Mouse (Mus musculus) forebrain, postnatal 0 days (tissue): ENCODE measurements at regions not wholly inside any gene's neighbourhood (a gene's known extent, or its start where the extent isn't known, plus 50 kb on each side); places are given as distances from the start of the nearest gene placed in this dataset.
"Not testable (repeated sequence)": the region's sequence is repeated elsewhere in the genome, so short reads cannot be mapped to it uniquely, and the experiment has no call there.

Experiments
- ATAC-seq: fragments of 200-750 bp; cut with Nextera tagmentation; 2 replicates; pipeline ENCODE4 v1.8.0; 2017; ENCODE audit warnings: mild to moderate bottlenecking, moderate library complexity
- DNase-seq: peaks from one replicate; pipeline ENCODE4 v3.0.0-alpha.2; 2015
- H3K27ac ChIP-seq: fragments of 300-500 bp; sonication (generic); 2 replicates; pipeline ENCODE4 v1.5.1; 2014; ENCODE audit warnings: low read depth, mild to moderate bottlenecking, antibody characterized with exemption, low read length, moderate library complexity, mixed read lengths
- H3K27me3 ChIP-seq: fragments of 300-500 bp; sonication (generic); 2 replicates; pipeline ENCODE4 v1.6.1; 2014; ENCODE audit warnings: mild to moderate bottlenecking, low read length, mixed read lengths; ENCODE audit not compliant: insufficient read depth
- H3K36me3 ChIP-seq: fragments of 300-500 bp; sonication (generic); 2 replicates; pipeline ENCODE4 v1.6.1; 2014; ENCODE audit warnings: mild to moderate bottlenecking, moderate library complexity; ENCODE audit not compliant: insufficient read depth
- H3K4me1 ChIP-seq: fragments of 300-500 bp; sonication (generic); 2 replicates; pipeline ENCODE4 v1.6.1; 2014; ENCODE audit warnings: antibody characterized with exemption; ENCODE audit not compliant: insufficient read depth
- H3K4me2 ChIP-seq: fragments of 300-500 bp; sonication (generic); 2 replicates; pipeline ENCODE4 v1.6.1; 2014; ENCODE audit warnings: low read depth, mild to moderate bottlenecking, moderate library complexity
- H3K4me3 ChIP-seq: fragments of 300-500 bp; sonication (generic); 2 replicates; pipeline ENCODE4 v1.5.1; 2014; ENCODE audit warnings: low read depth, low read length, mixed read lengths
- H3K9ac ChIP-seq: fragments of 300-500 bp; sonication (generic); 2 replicates; pipeline ENCODE4 v1.6.1; 2014; ENCODE audit warnings: mild to moderate bottlenecking
- H3K9me3 ChIP-seq: fragments of 300-500 bp; sonication (generic); 2 replicates; pipeline ENCODE4 v1.6.1; 2016; ENCODE audit warnings: low read length
- CTCF ChIP-seq: sonication (generic); IDR thresholded peaks from 2 replicates; pipeline ENCODE4 v1.5.1; 2016; ENCODE audit warnings: antibody characterized with exemption, control low read depth, low read depth
- whole genome bisulfite sequencing: fragments of 180-500 bp; shearing (Covaris S2); extraction: QIAGEN DNeasy Blood & Tissue Kit; methylation state at CpG from one replicate; pipeline ENCODE4 v1.1.7; 2014; 5-methylcytosine and 5-hydroxymethylcytosine counted together

DNA sequence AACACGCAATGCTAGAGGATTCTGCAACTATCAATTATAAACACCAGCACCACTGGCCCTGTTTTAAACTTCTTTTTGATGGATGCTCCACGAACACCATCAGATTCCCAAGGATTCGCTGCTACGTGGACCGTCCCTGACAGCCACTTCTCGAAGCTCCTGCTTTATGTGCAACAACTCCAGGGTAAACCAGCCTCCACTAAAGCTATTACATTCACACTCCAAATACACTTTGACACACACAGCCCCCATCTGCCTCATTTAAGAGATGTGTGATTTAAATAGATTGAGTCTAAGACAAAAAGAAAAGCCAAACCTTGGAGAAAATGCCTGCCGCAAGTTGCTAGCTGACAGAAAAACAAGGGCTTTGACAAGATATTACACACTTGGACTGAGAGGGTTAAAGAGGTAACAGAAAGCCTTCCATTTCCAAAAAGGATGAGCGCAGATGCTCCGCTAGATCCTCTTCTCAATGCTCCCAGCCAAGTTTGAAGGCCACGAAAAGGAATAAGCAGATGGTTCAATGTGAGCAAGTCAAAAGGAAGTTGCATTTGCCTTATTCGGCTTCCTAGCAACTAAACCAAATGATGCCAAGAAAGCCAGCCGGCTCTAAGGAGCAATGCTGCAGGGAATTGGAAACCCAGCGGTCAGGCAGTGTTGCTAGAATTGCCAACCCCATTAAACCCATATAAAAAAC, 54.0 kb upstream of the Cnep1r1 start:
- Histone ChIP-seq H3K4me2 (0 out of 2 replicates have a peak overlapping the region, but pooled peaks have one; percentile 10), H3K4me3 (no peak overlapping the region), H3K9me3 (no peaks in the 10 kb centered on the region), H3K27ac (peak overlapping the region; percentile 69), H3K4me1 (0 out of 2 replicates have a peak, but pooled peaks cover 8% of the 10 kb centered on the region), H3K36me3 (no peaks in the 10 kb centered on the region), H3K27me3 (no peaks in the 10 kb centered on the region), H3K9ac (no peak overlapping the region)
- DNase-seq (peak; percentile 72), ATAC-seq (peak; percentile 83)
- TF ChIP-seq CTCF: no peak
- WGBS: 54% methylated on average over 13 of the region's 13 CpGs

DNA sequence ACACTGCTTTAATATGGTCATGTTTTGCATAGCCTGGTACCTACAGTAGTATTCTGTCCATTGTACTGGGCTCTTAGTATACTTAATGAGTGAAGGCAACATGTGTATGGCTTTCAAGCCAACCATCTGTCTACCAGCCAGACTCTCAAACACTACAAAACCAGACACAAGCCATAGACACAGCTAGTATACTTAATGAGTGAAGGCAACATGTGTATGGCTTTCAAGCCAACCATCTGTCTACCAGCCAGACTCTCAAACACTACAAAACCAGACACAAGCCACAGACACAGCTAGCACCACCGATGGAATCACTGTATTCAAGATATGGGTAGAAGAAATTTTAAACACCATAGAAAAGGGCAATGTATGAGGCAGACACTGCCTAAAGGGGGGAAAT, 59.5 kb upstream of the Cnep1r1 start:
- not testable (repeated sequence) for H3K27me3 ChIP-seq, H3K4me2 ChIP-seq, DNase-seq, H3K27ac ChIP-seq, H3K9ac ChIP-seq, ATAC-seq, H3K4me1 ChIP-seq, H3K9me3 ChIP-seq, H3K4me3 ChIP-seq, H3K36me3 ChIP-seq
- WGBS: 61% methylated on average over 1 of the region's 1 CpGs

DNA sequence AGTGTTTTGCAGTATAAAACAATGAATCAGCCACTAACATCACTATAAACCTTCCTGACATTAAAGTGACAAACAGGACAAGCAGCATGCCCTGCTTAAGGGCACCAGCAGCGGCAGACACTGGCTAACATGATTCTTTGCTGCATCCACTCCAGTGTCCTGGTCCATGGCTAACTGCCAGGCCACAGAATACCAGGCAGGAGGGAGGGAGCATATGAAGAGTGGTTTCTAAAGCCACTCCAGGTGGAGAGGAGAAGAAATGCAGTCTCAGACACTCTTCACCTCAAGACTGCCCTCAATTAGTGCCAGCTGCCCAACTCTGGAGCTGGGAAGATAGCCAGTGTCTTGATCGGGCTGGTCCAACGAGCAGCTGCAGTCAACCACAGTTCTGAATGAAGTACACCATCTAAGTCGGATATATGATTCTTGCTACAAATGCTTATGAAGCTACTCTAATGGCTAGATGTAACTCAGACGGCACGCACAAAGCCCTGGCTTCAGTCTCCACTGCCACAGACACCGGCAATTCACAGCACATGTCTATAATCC, 60.8 kb upstream of the Cnep1r1 start:
- no peak for TF ChIP-seq CTCF
- WGBS: 90% methylated on average over 7 of the region's 7 CpGs

DNA sequence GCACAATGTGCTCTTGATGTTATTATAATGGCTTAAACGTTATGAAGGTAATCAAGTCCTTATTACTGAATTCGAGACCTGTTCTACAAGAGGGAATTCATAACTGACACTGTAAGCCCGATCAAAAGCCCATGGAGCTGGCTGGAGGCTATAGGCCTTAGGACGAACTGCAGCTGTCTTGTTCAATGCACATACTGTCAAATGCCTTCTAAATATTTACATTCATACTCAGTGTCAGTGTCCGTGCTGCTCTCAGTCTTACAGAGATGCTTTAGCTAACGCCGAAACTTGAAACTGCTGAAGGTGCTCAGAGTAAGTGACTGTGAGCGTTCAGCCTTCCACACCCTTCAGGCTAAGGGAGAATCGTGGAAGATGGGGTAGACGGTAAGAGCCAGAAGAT, 67.9 kb upstream of the Cnep1r1 start:
- no peak for DNase-seq
- Histone ChIP-seq H3K9me3 (no peaks in the 10 kb centered on the region), H3K27me3 (no peaks in the 10 kb centered on the region), H3K4me1 (no peaks in the 10 kb centered on the region), H3K36me3 (no peaks in the 10 kb centered on the region), H3K4me3 (no peak overlapping the region), H3K9ac (no peak overlapping the region), H3K27ac (no peak overlapping the region), H3K4me2 (no peak overlapping the region)
- TF ChIP-seq CTCF: no peak
- WGBS: 90% methylated on average over 10 of the region's 10 CpGs
- ATAC-seq: no peak

More for the DNA sequence above, 60.8 kb upstream of the Cnep1r1 start:
- Histone ChIP-seq H3K9ac (no peak overlapping the region), H3K4me2 (no peak overlapping the region), H3K4me3 (no peak overlapping the region), H3K4me1 (0 out of 2 replicates have a peak, but pooled peaks cover 6% of the 10 kb centered on the region), H3K36me3 (no peaks in the 10 kb centered on the region), H3K27ac (no peak overlapping the region), H3K9me3 (no peaks in the 10 kb centered on the region), H3K27me3 (no peaks in the 10 kb centered on the region)
- no peak for ATAC-seq
- no peak for DNase-seq

DNA sequence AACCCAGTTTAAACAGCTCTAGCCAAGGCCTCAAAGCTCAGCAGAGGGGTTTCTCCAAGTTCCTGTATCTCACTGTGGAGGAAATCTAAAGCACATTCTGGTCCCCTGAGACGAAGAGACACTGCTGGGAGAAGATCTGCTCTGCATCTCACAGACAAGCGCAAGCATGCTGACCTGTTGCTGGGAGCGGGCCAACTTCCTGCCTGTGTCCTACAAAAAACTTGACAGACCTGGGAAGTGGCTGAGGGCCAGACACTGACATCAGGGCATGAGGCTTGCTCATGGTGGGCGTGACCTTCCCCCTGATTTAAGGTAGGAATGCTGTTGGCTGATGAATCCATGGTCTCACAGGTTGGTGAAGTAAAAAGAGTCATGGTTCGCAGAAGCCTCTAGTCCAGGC, 69.5 kb upstream of the Cnep1r1 start:
- no peak overlapping the region for H3K27ac ChIP-seq
- no peaks in the 10 kb centered on the region for H3K27me3 ChIP-seq
- H3K4me2 ChIP-seq: no peak overlapping the region
- no peak overlapping the region for H3K9ac ChIP-seq
- H3K4me1 ChIP-seq: no peaks in the 10 kb centered on the region
- no peak for TF ChIP-seq CTCF
- no peaks in the 10 kb centered on the region for H3K9me3 ChIP-seq
- WGBS: 77% methylated on average over 5 of the region's 5 CpGs
- H3K36me3 ChIP-seq: no peaks in the 10 kb centered on the region
- ATAC-seq: no peak
- no peak for DNase-seq
- no peak overlapping the region for H3K4me3 ChIP-seq

DNA sequence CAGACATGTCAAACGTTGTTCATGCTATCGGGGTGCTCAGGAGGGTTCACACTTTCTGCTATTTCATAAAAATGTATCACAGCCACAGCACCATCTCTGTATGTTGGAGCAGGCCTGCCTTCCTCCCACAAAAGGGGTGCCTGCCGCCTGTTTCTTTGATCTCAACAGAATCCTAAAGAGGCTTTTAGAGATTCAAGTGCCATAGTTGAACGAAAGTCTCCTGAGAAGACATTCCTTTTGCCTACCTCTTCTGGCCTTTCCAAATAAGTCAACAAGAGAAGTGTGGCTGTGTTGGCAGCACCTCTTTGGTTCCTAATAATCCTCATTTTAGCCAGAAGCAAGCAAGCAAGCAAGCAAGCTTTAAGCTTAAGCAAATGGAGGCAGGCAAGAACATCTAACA, 72.6 kb upstream of the Cnep1r1 start:
- DNase-seq: no peak
- H3K36me3 ChIP-seq: no peaks in the 10 kb centered on the region
- no peak for TF ChIP-seq CTCF
- no peaks in the 10 kb centered on the region for H3K9me3 ChIP-seq
- WGBS: 78% methylated on average over 4 of the region's 4 CpGs
- no peak overlapping the region for H3K4me3 ChIP-seq
- no peak for ATAC-seq
- no peak overlapping the region for H3K4me2 ChIP-seq
- H3K27me3 ChIP-seq: no peaks in the 10 kb centered on the region
- no peaks in the 10 kb centered on the region for H3K4me1 ChIP-seq
- no peak overlapping the region for H3K9ac ChIP-seq
- H3K27ac ChIP-seq: no peak overlapping the region

DNA sequence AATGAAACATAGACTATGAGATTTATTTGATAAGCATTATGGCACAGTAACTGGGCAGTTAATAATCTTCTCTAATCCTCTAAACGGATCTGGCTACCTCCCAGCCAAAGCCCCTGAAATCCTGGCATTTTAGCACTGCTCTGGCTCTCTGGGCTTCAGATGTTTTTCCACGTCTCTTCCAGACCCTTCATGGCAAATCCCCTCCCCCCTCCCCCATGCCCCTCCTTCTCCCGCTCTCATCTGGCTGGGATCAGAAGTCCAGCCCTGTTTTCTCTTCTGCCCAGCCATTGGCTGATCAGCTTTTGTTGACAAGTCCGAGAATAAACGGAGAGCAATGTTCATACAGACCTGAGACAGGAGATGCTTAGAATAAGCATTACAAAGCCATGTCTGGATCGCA, 79.3 kb upstream of the Cnep1r1 start:
- DNase-seq (no peak), ATAC-seq (no peak)

More for the DNA sequence above, 79.3 kb upstream of the Cnep1r1 start:
- Histone ChIP-seq H3K9me3 (no peaks in the 10 kb centered on the region), H3K4me2 (no peak overlapping the region), H3K27me3 (no peaks in the 10 kb centered on the region), H3K36me3 (no peaks in the 10 kb centered on the region), H3K4me3 (no peak overlapping the region), H3K4me1 (no peaks in the 10 kb centered on the region), H3K27ac (no peak overlapping the region), H3K9ac (no peak overlapping the region)
- 21% methylated on average over 6 of the region's 6 CpGs for WGBS
- no peak for TF ChIP-seq CTCF
